Mouse (Mus musculus) layer of hippocampus, adult 9-11 months (tissue): ENCODE results near the gene Ccer2.

ENCODE experiments used
- DNase-seq: peaks from one replicate; pipeline ENCODE4 v3.0.0; 2022

Gene Ccer2

GRCm38 (mm10) chr7:28792391-28793185 is 36.6 kb downstream of the Ccer2 start:
- no peak for DNase-seq

- no peak for DNase-seq
Observed at GRCm38 (mm10) chr7:28793834-28794233, 37.9 kb downstream of the Ccer2 start.

GRCm38 (mm10) chr7:28794496-28794895 is 38.5 kb downstream of the Ccer2 start:
- no peak for DNase-seq

GRCm38 (mm10) chr7:28795832-28796231 is 39.9 kb downstream of the Ccer2 start:
- DNase-seq: no peak

- peak; percentile 77 for DNase-seq
Observed at GRCm38 (mm10) chr7:28796562-28796975, 40.6 kb downstream of the Ccer2 start.

GRCm38 (mm10) chr7:28799994-28800393 is 44.0 kb downstream of the Ccer2 start:
- no peak for DNase-seq

- DNase-seq: no peak
Observed at GRCm38 (mm10) chr7:28801451-28801850, 45.5 kb downstream of the Ccer2 start.

- no peak for DNase-seq
Observed at GRCm38 (mm10) chr7:28801901-28802670, 46.1 kb downstream of the Ccer2 start.

GRCm38 (mm10) chr7:28802846-28803588 is 47.0 kb downstream of the Ccer2 start:
- DNase-seq: no peak

- DNase-seq: no peak
Observed at GRCm38 (mm10) chr7:28803756-28804155, 47.8 kb downstream of the Ccer2 start.

GRCm38 (mm10) chr7:28806869-28807268 is 50.9 kb downstream of the Ccer2 start:
- no peak for DNase-seq

- DNase-seq: no peak
Observed at GRCm38 (mm10) chr7:28807641-28808220, 51.8 kb downstream of the Ccer2 start.

GRCm38 (mm10) chr7:28808221-28808941 is 52.4 kb downstream of the Ccer2 start, which contains the start of gene Hnrnpl:
Gene Hnrnpl, plus strand, starts transcription at chr7:28808541.
- DNase-seq: no peak
